Mouse (Mus musculus) neutrophil, adult 83 days (primary cell): ENCODE results near the gene Gtf2h2. TPM values are rescaled to one million over a fixed set of nuclear protein-coding genes. Genes with fewer than 3 reads are reported as not detected.

Source experiments
- total RNA-seq, 2 experiments: library from RNA; stranded (reverse); gene quantifications; one replicate each; pipeline ENCODE4 v1.2.4; 2023

The Gtf2h2 gene
- 10 to 100 TPM; 14.9 to 16.5 TPM for total RNA-seq

DNA sequence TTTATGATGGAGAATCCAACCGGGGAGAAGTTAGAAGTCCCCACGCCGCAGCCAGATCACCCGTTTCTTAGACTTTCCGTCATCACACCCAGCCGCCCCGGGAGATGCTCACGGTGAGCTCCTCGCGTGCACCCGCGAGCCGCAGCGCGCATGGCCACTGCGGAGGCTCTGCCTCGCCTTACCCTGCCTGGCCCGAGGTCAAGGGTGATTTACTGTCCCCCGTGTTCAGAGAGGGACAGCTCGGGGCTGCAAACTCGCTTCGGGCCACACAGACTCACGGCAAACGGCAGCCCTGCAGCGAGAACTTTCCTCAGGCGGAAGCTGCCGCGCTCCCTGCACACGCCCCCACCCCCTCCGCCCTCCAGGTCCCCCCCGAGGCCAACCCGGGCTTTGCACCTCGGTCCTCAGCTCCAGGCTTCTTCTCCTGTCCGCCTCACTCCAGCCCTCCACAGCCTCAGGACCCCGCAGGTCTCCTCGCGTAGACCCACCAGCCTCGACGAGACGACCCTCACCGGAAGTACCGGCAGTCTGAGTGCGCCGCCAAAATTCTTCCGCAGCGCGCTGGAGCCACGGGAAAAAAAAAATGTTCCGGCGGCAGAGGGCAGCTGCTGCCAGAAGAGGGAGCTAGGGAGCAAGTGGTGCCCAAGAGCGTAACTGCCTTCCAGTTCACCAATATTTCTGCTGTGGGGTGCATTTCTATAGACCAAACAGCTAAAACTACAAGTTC is at the start of gene Gtf2h2:
Gene Gtf2h2 (minus strand): TSS at position 519 of the 727 bp plus-strand sequence.

DNA sequence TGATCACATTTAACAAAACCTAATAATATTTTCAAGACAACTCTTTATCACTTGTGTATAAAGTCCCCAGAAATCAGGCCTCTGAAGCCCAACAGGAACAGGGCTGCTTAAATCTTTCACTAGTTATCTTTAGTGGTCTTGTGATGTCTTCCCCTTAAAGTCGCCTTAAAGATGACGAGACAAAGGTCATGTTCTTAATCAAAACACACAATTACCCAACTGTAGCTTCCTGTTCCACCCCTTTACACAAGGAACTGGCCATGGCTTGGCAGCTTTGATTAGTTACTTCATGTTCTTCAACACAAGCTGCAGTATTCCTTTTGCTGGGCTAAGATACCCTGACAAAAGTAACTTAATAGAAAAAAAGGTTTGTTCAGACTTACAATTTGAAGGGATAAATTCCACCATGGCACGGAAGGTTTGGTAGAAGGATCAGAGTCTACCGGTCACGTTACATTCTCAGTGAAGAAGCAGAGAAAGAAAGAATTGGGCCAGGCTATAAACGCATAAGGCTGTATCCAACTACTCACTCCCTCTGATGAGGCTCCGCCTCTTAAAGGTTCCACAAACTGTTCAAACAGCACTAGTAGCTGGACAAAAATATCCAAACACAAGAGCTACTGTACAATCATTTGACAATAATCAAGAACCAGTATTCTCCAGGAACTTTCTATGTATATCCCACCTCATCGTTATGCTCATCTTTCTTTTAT is 39.8 kb downstream of the Gtf2h2 start, which contains the start of gene Naip1:
Gene Naip1 (minus strand): TSS at position 455 of the 713 bp plus-strand sequence.

Other genes with a start within 250 kb of the Gtf2h2 start
- gene Naip5, start 246.3 kb downstream of the Gtf2h2 start, total RNA-seq, result 10 to 100 TPM; 26.0 to 31.7 TPM
- gene Naip6, start 174.9 kb downstream of the Gtf2h2 start, total RNA-seq, result 10 to 100 TPM; 17.4 to 20.9 TPM
- 1 to 10 TPM; 1.6 to 2.2 TPM for gene Naip1, start 39.7 kb downstream of the Gtf2h2 start, total RNA-seq
- not detected for gene Ocln, start 60.1 kb upstream of the Gtf2h2 start, total RNA-seq
- gene Marveld2, start 124.4 kb upstream of the Gtf2h2 start, total RNA-seq, result under 1 TPM; 0.31 to 0.37 TPM
- gene Ak6, start 158.4 kb upstream of the Gtf2h2 start, total RNA-seq, result 10 to 100 TPM; 62.0 to 70.0 TPM
- gene Rad17, start 158.5 kb upstream of the Gtf2h2 start, total RNA-seq, result 10 to 100 TPM; 19.9 to 20.1 TPM
- 10 to 100 TPM; 10.7 to 13.8 TPM for gene Taf9, start 159.0 kb upstream of the Gtf2h2 start, total RNA-seq
- 10 to 100 TPM; 51.3 to 51.4 TPM for gene Ccdc125, start 177.1 kb upstream of the Gtf2h2 start, total RNA-seq
- gene Cdk7, start 238.4 kb upstream of the Gtf2h2 start, total RNA-seq, result 10 to 100 TPM; 16.9 to 19.4 TPM